Mouse (Mus musculus) ES-Bruce4 (cell line): ENCODE measurements around the gene Kcnip1.

Experiments
- CTCF ChIP-seq: IDR thresholded peaks from one replicate; pipeline ENCODE4 v1.8.1; 2011; ENCODE audit warnings: low read depth, low read length
- EP300 ChIP-seq: IDR thresholded peaks from 2 replicates; pipeline ENCODE4 v1.6.1; 2011; ENCODE audit warnings: low read depth, low read length; ENCODE audit not compliant: insufficient read depth
- POLR2A ChIP-seq: IDR thresholded peaks from one replicate; pipeline ENCODE4 v1.8.1; 2011; ENCODE audit warnings: low read length; ENCODE audit not compliant: insufficient read depth

DNA sequence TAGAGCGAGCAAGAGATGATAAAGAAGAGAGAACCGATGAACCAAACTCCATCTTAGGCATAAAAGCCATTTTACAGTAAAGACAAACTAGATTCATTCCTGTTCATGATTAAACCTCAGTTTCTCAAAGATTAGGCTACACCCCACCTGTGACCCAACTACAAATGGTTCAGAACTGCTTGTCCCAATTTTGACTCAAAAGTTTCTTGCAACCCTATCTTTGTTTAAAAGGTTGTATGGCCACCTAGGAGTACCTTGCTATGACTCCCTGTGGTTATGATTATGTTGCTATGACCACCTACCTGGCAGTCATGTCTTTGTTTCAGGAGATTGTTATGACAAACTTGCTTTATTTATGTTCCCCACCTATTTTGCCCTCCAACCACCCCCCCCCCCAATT lies 14.7 kb upstream of the Kcnip1 start:
- TF ChIP-seq EP300 (no peak), POLR2A (no peak), CTCF (no peak)
